Mouse (Mus musculus) embryonic fibroblast, embryonic 13.5 days (primary cell): ENCODE data around the gene Lrrc58.

Source experiments
- CTCF ChIP-seq: IDR thresholded peaks from 2 replicates; pipeline ENCODE4 v1.5.1; 2011; ENCODE audit warnings: mild to moderate bottlenecking, control low read depth, low read length, moderate library complexity, borderline replicate concordance; ENCODE audit not compliant: insufficient read depth
- POLR2A ChIP-seq: IDR thresholded peaks from 2 replicates; pipeline ENCODE4 v1.6.1; 2011; ENCODE audit warnings: low read depth, mild to moderate bottlenecking, control low read depth, low read length, moderate library complexity

DNA sequence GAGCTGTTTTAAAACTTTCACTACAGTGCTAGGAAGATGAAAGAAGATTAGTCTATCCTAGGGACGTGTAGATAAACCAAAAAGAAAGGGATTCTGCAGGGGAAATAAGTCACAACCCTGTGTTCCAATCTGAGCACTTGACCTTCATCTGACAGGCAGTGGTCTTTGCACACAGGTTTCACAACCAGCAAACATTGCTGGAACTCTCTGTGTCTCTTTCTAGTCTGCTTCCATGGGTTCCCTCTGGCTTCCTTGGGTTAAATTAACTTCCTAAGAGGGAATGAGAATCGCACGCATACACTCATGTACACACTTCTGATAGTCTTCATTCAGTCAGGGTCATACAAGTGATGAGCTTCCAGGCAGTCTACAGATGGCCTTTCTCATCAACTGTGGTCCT, 4.3 kb upstream of the Lrrc58 start:
- TF ChIP-seq CTCF, result no peak
- TF ChIP-seq POLR2A, result no peak
